Mouse (Mus musculus) limb, embryonic 12.5 days (tissue): Measurements from ENCODE around the gene Pou2f3. TPM values are rescaled to one million over a fixed set of nuclear protein-coding genes. Genes with fewer than 3 reads are reported as not detected.

Experiments used
- ATAC-seq: fragments of 200-750 bp; cut with Nextera tagmentation; 2 replicates; pipeline ENCODE4 v1.8.0; 2017; ENCODE audit warnings: low read depth, moderate TSS enrichment; ENCODE audit not compliant: insufficient number of reproducible peaks, insufficient read depth, low FRiP score, low TSS enrichment
- H3K27ac ChIP-seq: fragments of 300-500 bp; sonication (generic); 2 replicates; pipeline ENCODE4 v1.5.1; 2016; ENCODE audit warnings: mild to moderate bottlenecking, moderate library complexity
- H3K27me3 ChIP-seq: fragments of 300-500 bp; sonication (generic); 2 replicates; pipeline ENCODE4 v1.6.1; 2016; ENCODE audit warnings: mild to moderate bottlenecking, moderate library complexity
- H3K36me3 ChIP-seq: fragments of 300-500 bp; sonication (generic); 2 replicates; pipeline ENCODE4 v1.6.1; 2016; ENCODE audit warnings: mild to moderate bottlenecking, moderate library complexity
- H3K4me1 ChIP-seq: fragments of 300-500 bp; sonication (generic); replicated peaks from 2 replicates; pipeline ENCODE4 v1.6.1; 2016
- H3K4me2 ChIP-seq: fragments of 300-500 bp; sonication (generic); 2 replicates; pipeline ENCODE4 v1.6.1; 2016; ENCODE audit warnings: mild to moderate bottlenecking, moderate library complexity
- H3K4me3 ChIP-seq: fragments of 300-500 bp; sonication (generic); replicated peaks from 2 replicates; pipeline ENCODE4 v1.5.1; 2016; ENCODE audit warnings: mild to moderate bottlenecking
- H3K9ac ChIP-seq: fragments of 300-500 bp; sonication (generic); replicated peaks from 2 replicates; pipeline ENCODE4 v1.6.1; 2016; ENCODE audit warnings: mild to moderate bottlenecking, moderate library complexity
- H3K9me3 ChIP-seq: fragments of 300-500 bp; sonication (generic); 2 replicates; pipeline ENCODE4 v1.6.1; 2016; ENCODE audit warnings: mild to moderate bottlenecking, moderate library complexity
- WGBS: fragments of 180-500 bp; shearing (Covaris S2); methylation state at CpG from one replicate; pipeline ENCODE4 v1.1.7; 2016; 5-methylcytosine and 5-hydroxymethylcytosine counted together
- polyA plus RNA-seq: library from polyadenylated mRNA; unstranded; fragments of >200 nt; fragmentation: Nextera tagmentation; extraction: Ambion mirVana; gene quantifications from 2 replicates; pipeline ENCODE4 v1.2.1, GENCODE M21; 2016

Pou2f3 gene
- polyA plus RNA-seq, 1 experiment from 2014 or later, result not detected

- ATAC-seq, result no peak
- no peak overlapping the region for H3K9ac ChIP-seq
- no peaks in the 10 kb centered on the region for H3K9me3 ChIP-seq
- H3K36me3 ChIP-seq, result no peaks in the 10 kb centered on the region; the same call in 1 of the 2 replicates
- 67% methylated on average over 4 of the region's 4 CpGs for WGBS
- H3K4me3 ChIP-seq, result no peak overlapping the region
- peaks cover 29% of the 10 kb centered on the region for H3K4me1 ChIP-seq
- H3K27ac ChIP-seq, result no peak overlapping the region
- no peaks in the 10 kb centered on the region for H3K27me3 ChIP-seq
- no peak overlapping the region for H3K4me2 ChIP-seq
Observed at GRCm38 (mm10) chr9:43098922-43099321, 111.2 kb downstream of the Pou2f3 start.

- Histone ChIP-seq H3K9me3 (no peaks in the 10 kb centered on the region), H3K4me1 (peaks cover 24% of the 10 kb centered on the region), H3K27me3 (no peaks in the 10 kb centered on the region), H3K4me3 (no peak overlapping the region), H3K36me3 (no peaks in the 10 kb centered on the region; the same call in 1 of the 2 replicates), H3K9ac (no peak overlapping the region), H3K4me2 (no peak overlapping the region), H3K27ac (no peak overlapping the region)
- WGBS, result 91% methylated on average over 3 of the region's 3 CpGs
- no peak for ATAC-seq
Observed at GRCm38 (mm10) chr9:43097801-43098557, 112.2 kb downstream of the Pou2f3 start.

GRCm38 (mm10) chr9:43096337-43096736 lies 113.8 kb downstream of the Pou2f3 start:
- Histone ChIP-seq H3K27ac (no peak overlapping the region), H3K9ac (no peak overlapping the region), H3K4me1 (peaks cover 15% of the 10 kb centered on the region), H3K9me3 (no peaks in the 10 kb centered on the region), H3K27me3 (no peaks in the 10 kb centered on the region), H3K4me2 (no peak overlapping the region), H3K36me3 (no peaks in the 10 kb centered on the region), H3K4me3 (no peak overlapping the region)
- no peak for ATAC-seq

DNA sequence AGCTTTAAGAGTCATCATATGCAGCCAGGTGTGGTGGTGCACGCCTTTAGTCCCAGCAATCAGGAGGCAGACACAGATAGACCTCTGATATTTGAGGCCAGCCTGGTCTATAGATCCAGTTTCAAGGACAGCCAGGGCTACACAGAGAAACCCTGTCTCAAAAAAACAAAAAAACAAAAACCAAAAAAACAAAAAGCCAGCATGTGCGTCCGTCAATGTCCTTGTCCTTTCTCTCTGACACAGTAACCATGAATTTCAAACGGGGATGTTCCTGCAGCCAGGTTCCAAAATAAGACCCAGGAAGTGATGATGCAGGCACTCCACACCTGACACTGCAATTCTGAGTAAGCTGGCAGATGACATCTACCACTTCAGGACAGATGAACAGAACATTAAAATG lies 115.3 kb downstream of the Pou2f3 start:
- 92% methylated on average over 4 of the region's 4 CpGs for WGBS
- no peak overlapping the region for H3K9ac ChIP-seq
- no peak for ATAC-seq
- H3K27me3 ChIP-seq, result no peaks in the 10 kb centered on the region
- no peak overlapping the region for H3K27ac ChIP-seq
- no peaks in the 10 kb centered on the region for H3K36me3 ChIP-seq
- no peaks in the 10 kb centered on the region for H3K9me3 ChIP-seq
- no peak overlapping the region for H3K4me2 ChIP-seq
- peaks cover 15% of the 10 kb centered on the region for H3K4me1 ChIP-seq
- no peak overlapping the region for H3K4me3 ChIP-seq

GRCm38 (mm10) chr9:43093803-43094202 lies 116.4 kb downstream of the Pou2f3 start:
- no peak overlapping the region for H3K4me3 ChIP-seq
- 71% methylated on average over 3 of the region's 3 CpGs for WGBS
- H3K9me3 ChIP-seq, result no peaks in the 10 kb centered on the region
- ATAC-seq, result no peak
- peaks cover 15% of the 10 kb centered on the region for H3K4me1 ChIP-seq
- no peak overlapping the region for H3K4me2 ChIP-seq
- no peaks in the 10 kb centered on the region for H3K36me3 ChIP-seq
- no peaks in the 10 kb centered on the region for H3K27me3 ChIP-seq
- no peak overlapping the region for H3K9ac ChIP-seq
- H3K27ac ChIP-seq, result no peak overlapping the region

- no peak for ATAC-seq
- peaks cover 17% of the 10 kb centered on the region; the same call in 1 of the 2 replicates for H3K4me1 ChIP-seq
- 93% methylated on average over 1 of the region's 1 CpGs for WGBS
Observed at GRCm38 (mm10) chr9:43085686-43086285, 124.4 kb downstream of the Pou2f3 start.

DNA sequence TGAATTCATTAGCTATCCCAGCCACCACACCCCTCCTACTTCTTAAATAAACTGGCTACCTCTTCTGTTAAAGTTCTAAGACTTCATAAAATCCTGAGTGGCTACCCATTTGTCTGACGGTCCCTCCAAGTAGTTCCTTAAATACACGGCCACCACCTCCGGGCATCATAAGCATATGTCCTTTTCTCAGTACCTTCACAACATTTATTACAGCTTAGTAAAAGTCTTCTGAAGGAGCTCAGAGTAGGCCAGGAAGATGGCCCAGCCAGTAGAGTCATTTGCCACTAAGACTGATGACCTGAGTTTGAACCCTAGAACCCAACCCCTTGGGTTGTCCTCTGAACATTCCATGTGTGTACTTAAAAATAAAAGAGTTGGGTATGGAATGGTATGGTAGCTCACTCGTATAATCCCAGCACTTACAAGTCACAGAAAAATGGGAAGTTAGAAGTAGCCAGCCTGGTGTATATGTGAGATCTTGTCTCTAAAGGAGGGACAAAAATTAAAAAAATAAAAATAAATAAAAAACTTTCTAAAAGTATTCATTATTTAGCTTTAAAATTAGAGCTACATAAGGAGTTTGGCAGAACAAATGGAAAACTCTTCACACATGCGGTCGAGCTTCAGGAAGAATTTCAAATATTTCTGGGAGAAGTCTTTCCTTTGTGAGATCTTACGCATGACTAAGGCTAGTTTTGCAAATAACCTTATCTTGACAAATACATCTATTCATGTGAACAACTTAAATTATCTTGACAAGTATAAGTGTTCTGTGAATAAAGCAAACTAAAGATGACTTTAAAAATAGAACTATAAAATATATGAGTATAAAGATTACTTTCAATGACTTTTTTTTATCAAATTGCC lies 125.4 kb downstream of the Pou2f3 start:
- no peaks in the 10 kb centered on the region for H3K27me3 ChIP-seq
- WGBS, result 83% methylated on average over 7 of the region's 7 CpGs
- H3K4me3 ChIP-seq, result no peak overlapping the region
- no peaks in the 10 kb centered on the region for H3K36me3 ChIP-seq
- H3K9me3 ChIP-seq, result no peaks in the 10 kb centered on the region
- H3K9ac ChIP-seq, result no peak overlapping the region
- H3K27ac ChIP-seq, result no peak overlapping the region
- H3K4me1 ChIP-seq, result peaks cover 22% of the 10 kb centered on the region; the same call in 1 of the 2 replicates
- no peak overlapping the region for H3K4me2 ChIP-seq
- ATAC-seq, result no peak

More at GRCm38 (mm10) chr9:43085686-43086285, 124.4 kb downstream of the Pou2f3 start:
- Histone ChIP-seq H3K9ac (no peak overlapping the region), H3K36me3 (no peaks in the 10 kb centered on the region), H3K27me3 (no peaks in the 10 kb centered on the region), H3K4me3 (no peak overlapping the region), H3K4me2 (no peak overlapping the region), H3K9me3 (no peaks in the 10 kb centered on the region), H3K27ac (no peak overlapping the region)

- H3K27ac ChIP-seq, result no peak overlapping the region
- H3K9ac ChIP-seq, result no peak overlapping the region
- H3K9me3 ChIP-seq, result no peaks in the 10 kb centered on the region
- no peak overlapping the region for H3K4me3 ChIP-seq
- WGBS, result 52% methylated on average over 7 of the region's 7 CpGs
- H3K4me1 ChIP-seq, result peaks cover 22% of the 10 kb centered on the region; the same call in 1 of the 2 replicates
- ATAC-seq, result no peak
- H3K36me3 ChIP-seq, result no peaks in the 10 kb centered on the region
- H3K4me2 ChIP-seq, result no peak overlapping the region
- H3K27me3 ChIP-seq, result no peaks in the 10 kb centered on the region
Observed at GRCm38 (mm10) chr9:43083441-43084055, 126.6 kb downstream of the Pou2f3 start.

- Histone ChIP-seq H3K9ac (no peak overlapping the region), H3K27ac (no peak overlapping the region), H3K4me1 (peaks cover 9% of the 10 kb centered on the region; the same call in 1 of the 2 replicates), H3K36me3 (no peaks in the 10 kb centered on the region), H3K27me3 (no peaks in the 10 kb centered on the region), H3K4me3 (no peak overlapping the region), H3K9me3 (no peaks in the 10 kb centered on the region), H3K4me2 (no peak overlapping the region)
- no peak for ATAC-seq
- WGBS, result 90% methylated on average over 3 of the region's 3 CpGs
Observed at GRCm38 (mm10) chr9:43078711-43079110, 131.5 kb downstream of the Pou2f3 start.

GRCm38 (mm10) chr9:43076163-43076562 lies 134.0 kb downstream of the Pou2f3 start:
- Histone ChIP-seq H3K4me3 (no peak overlapping the region), H3K27ac (no peak overlapping the region), H3K9ac (no peak overlapping the region), H3K27me3 (no peaks in the 10 kb centered on the region), H3K4me2 (no peak overlapping the region), H3K4me1 (peaks cover 11% of the 10 kb centered on the region), H3K36me3 (no peaks in the 10 kb centered on the region), H3K9me3 (no peaks in the 10 kb centered on the region)
- 76% methylated on average over 7 of the region's 7 CpGs for whole genome bisulfite sequencing
- no peak for ATAC-seq

- H3K9me3 ChIP-seq, result no peaks in the 10 kb centered on the region
- ATAC-seq, result no peak
- no peak overlapping the region for H3K27ac ChIP-seq
- H3K4me1 ChIP-seq, result peaks cover 9% of the 10 kb centered on the region
- no peaks in the 10 kb centered on the region for H3K36me3 ChIP-seq
- no peaks in the 10 kb centered on the region for H3K27me3 ChIP-seq
- H3K4me2 ChIP-seq, result no peak overlapping the region
- no peak overlapping the region for H3K4me3 ChIP-seq
- no peak overlapping the region for H3K9ac ChIP-seq
- 96% methylated on average over 1 of the region's 1 CpGs for WGBS
Observed at GRCm38 (mm10) chr9:43074611-43075010, 135.6 kb downstream of the Pou2f3 start.
